Mouse (Mus musculus): ENCODE data around the gene Gkn1.

The Gkn1 gene

GRCm38 (mm10) chr6:87350829-87351228 is at the start of gene Gkn1:
TSS of gene Gkn1 (minus strand) at chr6:87350942.
- no peak for DNase-seq (ENCODE audit: low read depth, low spot score)

GRCm38 (mm10) chr6:87399886-87400566 is 49.3 kb upstream of the Gkn1 start:
- DNase-seq (ENCODE audit: low read depth, low spot score) = peak; percentile 68

- peak; percentile 77 for DNase-seq (ENCODE audit: low read depth, low spot score)
Observed at GRCm38 (mm10) chr6:87399137-87399536, 48.4 kb upstream of the Gkn1 start.

GRCm38 (mm10) chr6:87394783-87395182 is 44.0 kb upstream of the Gkn1 start:
- no peak for DNase-seq (ENCODE audit: low read depth, low spot score)

- no peak for DNase-seq (ENCODE audit: low read depth, low spot score)
Observed at GRCm38 (mm10) chr6:87393466-87394205, 42.9 kb upstream of the Gkn1 start.

- DNase-seq (ENCODE audit: low read depth, low spot score) = no peak
Observed at GRCm38 (mm10) chr6:87389455-87389989, 38.8 kb upstream of the Gkn1 start.

- no peak for DNase-seq (ENCODE audit: low read depth, low spot score)
Observed at GRCm38 (mm10) chr6:87388877-87389276, 38.1 kb upstream of the Gkn1 start, which contains the start of gene Gkn3. TSS of gene Gkn3 (minus strand) at chr6:87388935.

- no peak for DNase-seq (ENCODE audit: low read depth, low spot score)
Observed at GRCm38 (mm10) chr6:87386681-87387080, 35.9 kb upstream of the Gkn1 start.

GRCm38 (mm10) chr6:87386203-87386602 is 35.5 kb upstream of the Gkn1 start:
- peak; percentile 50 for DNase-seq (ENCODE audit: low read depth, low spot score)

GRCm38 (mm10) chr6:87384761-87385160 is 34.0 kb upstream of the Gkn1 start:
- DNase-seq (ENCODE audit: low read depth, low spot score) = no peak

- no peak for DNase-seq (ENCODE audit: low read depth, low spot score)
Observed at GRCm38 (mm10) chr6:87383926-87384691, 33.4 kb upstream of the Gkn1 start.

GRCm38 (mm10) chr6:87373057-87373456 is 22.3 kb upstream of the Gkn1 start, which contains the start of gene Gkn2:
TSS of gene Gkn2 (plus strand) at chr6:87373357.
- DNase-seq (ENCODE audit: low read depth, low spot score) = no peak

- DNase-seq (ENCODE audit: low read depth, low spot score) = no peak
Observed at GRCm38 (mm10) chr6:87369223-87369622, 18.5 kb upstream of the Gkn1 start.

- DNase-seq (ENCODE audit: low read depth, low spot score) = no peak
Observed at GRCm38 (mm10) chr6:87354441-87354840, 3.7 kb upstream of the Gkn1 start.

- no peak for DNase-seq (ENCODE audit: low read depth, low spot score)
Observed at GRCm38 (mm10) chr6:87335935-87336295, 14.8 kb downstream of the Gkn1 start.

GRCm38 (mm10) chr6:87335091-87335934 is 15.4 kb downstream of the Gkn1 start, which contains the start of gene Antxr1:
TSS of gene Antxr1 (minus strand) at chr6:87335821.
- peak; percentile 16 for DNase-seq (ENCODE audit: low read depth, low spot score)

- DNase-seq (ENCODE audit: low read depth, low spot score) = no peak
Observed at GRCm38 (mm10) chr6:87334361-87335090, 16.2 kb downstream of the Gkn1 start.

GRCm38 (mm10) chr6:87332380-87332779 is 18.4 kb downstream of the Gkn1 start:
- DNase-seq (ENCODE audit: low read depth, low spot score) = no peak

GRCm38 (mm10) chr6:87328265-87329173 is 22.2 kb downstream of the Gkn1 start:
- no peak for DNase-seq (ENCODE audit: low read depth, low spot score)

Measured in A20 (cell line).